Mouse (Mus musculus) cerebellum, adult 11 months (tissue): ENCODE measurements around the gene Ttc28.
"Not testable (repeated sequence)": the region's sequence is repeated elsewhere in the genome, so short reads cannot be mapped to it uniquely, and the experiment has no call there.

Source experiments
- DNase-seq: peaks from one replicate; pipeline ENCODE4 v3.0.0; 2022

Gene Ttc28

DNA sequence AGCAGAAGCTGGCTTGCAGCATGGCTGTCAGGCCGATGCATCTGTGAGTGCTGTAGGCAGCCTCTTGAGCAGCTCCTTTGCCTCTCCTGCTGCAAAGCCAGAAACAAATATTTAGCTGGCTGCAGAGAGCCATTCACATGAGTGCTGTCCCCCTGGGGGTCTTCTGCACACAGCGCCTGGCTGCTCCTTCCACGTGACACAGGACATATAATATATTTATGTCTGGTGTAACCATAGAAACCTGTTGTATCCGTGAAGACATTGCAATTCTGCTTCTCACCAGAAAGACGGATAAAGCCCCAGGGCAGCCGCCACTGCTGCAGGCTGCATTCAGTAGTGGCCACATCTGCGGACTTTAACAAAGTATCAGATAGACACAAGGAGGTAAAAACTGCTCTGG lies 376.6 kb downstream of the Ttc28 start:
- DNase-seq, result no peak

DNA sequence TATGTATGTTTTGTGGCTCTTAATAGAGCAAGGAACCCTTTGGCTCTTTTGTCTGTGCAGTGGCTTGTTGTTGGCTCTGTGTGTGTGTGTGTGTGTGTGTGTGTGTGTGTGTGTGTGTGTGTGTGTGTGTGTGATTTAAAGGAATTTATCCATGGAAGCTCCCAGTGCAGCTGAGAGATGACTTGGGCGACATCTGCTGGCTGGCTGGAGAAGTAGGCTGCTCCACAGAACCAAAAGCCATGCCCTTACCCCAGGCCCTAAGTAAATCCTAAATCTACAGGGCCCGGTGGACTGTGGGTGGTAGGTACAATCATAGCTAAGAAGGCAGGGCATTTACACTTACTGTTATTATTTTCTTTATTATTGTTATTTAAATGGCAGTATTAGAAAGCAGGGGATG lies 377.5 kb downstream of the Ttc28 start:
- DNase-seq, result peak; percentile 61

DNA sequence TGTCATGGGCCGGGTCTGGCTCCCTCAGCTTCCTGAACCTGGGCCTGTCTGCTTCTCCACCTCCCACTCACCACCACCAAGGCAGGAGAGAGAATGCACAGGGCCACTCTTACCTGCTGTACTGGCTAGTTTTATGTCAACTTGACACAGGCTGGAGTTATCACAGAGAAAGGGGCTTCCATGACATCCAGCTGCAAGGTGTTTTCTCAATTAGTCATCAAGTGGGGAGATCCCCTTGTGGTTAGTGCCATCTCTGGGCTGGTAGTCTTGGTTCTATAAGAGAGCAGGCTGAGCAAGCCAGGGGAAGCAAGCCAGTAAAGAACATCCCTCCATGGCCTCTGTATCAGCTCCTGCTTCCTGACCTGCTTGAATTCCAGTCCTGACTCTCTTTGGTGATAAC lies 381.6 kb downstream of the Ttc28 start:
- DNase-seq, result not testable (repeated sequence)

DNA sequence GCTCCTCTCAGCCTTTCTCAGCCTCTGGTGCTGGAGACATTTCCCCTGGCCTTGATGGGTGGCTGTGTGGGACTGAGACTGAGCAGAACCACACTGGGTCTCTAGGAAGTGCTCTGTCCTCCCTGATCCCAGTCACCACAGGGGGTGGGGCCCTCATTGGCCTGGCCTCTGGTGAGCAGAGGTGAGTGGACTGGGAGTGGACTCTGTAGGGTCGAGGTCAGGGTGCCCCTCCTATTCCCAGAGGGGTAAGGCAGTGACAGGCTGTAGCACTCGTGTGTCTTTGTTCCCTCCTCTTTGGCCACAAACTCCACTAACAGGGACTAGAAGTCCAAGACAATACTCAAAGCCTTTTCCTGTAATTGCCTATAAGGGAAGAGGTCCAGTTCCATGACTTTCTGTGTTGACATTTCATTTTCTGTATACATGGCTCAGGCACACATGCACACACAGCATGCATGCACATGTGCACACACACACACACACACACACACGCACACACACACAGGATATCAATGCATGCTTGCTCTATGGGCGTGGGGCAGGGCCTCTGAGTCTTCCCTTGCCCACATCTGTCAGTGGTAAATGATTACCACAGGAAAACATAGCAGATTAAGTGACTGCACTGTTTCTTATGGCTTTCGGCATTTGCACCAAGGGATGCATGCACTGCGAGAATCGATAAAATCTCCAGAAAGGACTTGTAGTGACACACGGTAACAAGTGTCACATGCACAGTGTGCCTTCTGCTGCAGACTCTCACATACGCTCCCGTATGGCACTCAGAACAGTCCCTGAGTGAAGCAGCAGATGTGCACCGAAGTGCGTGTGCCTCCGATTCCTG lies 382.4 kb downstream of the Ttc28 start:
- DNase-seq, result no peak

DNA sequence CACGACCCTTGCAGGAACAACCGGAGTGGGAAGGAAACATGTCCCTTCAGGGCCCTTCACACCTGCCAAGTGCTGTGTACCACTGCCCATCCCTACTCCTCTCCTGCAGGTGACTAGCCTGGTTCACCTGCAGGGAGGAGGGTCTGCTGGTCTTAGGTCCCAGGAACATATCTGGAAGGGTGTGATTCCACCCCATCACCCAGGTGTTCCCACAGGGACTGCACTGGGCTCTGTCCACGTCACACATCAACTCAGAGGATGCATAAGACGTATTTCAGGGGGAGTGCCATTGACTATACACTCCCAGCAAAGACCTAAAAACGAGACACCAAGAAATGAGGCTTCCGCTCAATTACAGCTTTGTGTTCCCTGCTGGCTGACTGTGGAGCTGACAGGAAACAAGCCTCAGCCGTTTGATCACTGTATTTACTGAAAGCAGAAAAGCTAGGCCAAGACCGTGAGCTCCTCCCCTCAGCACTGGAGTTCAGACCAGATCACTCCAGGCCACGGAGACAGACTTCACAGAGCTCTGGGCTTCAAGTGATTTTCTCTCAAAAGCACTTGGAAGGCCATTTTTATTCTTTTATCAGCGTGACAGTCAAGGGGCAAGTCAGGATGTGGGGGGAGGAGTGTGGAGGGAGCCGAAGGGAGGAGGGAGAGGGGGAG lies 383.1 kb downstream of the Ttc28 start:
- DNase-seq, result no peak

DNA sequence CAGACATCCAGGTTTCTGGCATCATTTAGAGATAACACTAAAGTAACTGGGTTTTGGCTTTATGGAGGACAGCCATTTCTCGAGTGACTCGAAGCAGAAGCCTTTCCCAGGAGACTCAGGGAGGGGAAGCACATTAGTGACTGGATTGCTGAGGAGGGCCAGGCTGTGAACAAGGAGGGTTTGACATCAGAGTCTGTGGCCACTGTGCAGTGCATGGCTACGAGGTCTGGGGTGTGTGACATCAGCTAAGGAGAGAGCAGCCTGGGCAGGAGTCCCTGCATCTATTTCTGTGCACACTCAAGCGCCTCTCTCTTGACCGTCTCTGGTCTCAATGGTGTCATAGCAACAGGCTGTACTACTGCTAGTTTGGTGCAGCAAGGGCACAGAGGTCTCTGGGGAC lies 383.8 kb downstream of the Ttc28 start:
- no peak for DNase-seq

DNA sequence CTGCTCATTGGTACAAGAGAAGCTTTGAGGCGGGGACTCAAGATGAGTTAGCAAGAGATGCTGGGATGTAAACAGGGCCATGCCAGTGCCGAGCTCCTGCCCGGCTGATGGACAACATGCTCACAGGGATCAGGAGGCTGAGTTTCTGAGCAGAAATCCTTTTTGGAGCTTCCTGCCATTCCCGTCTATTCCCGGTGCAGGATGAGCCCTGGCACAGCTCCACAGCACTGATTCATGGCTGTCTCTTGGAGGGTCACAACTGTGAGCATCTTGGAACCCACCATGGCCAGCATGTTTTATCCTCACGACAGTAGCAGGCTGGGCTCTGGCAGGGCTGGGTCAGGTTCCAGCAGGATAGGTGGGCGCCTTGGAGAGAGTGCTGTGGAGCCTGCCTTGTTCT lies 384.9 kb downstream of the Ttc28 start:
- no peak for DNase-seq

DNA sequence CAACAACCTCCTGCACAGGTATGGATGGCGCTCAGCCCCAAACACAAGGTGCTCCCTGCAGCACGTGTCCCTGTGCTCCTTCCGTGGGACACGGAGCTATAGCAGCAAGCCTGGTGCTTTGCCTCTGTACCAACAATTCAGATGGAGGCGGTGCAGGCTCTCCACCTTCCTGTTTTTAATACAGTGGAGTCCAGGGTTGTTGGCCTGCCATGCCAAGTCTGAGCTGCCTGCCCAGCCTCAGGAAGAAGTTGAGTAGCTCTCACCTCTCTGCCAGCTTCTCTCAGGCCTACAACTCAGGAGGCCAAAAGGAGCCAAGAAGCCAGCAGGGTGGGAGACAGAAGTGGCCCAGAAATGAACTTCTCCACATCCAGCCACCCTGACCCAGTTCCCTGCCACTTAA lies 387.1 kb downstream of the Ttc28 start:
- no peak for DNase-seq

DNA sequence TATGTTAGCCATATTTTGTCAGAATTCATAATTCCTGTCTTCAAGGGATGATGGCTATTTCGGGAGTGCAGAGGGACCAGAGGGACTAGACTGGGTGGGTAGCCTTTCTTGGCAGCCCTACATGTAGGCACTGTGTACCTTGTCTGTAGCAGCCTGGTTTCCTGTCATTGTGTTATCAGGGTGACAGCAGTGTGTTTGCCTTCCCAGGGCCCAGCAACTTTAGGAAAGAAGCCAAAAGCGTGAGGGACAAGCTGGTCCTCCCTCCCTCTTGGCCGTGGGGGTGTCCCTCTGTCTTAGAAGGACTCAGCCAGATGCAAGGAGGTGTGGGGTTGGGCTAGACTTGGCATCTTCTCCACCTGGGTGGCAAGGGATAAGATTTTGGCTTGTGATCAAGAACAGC lies 387.5 kb downstream of the Ttc28 start:
- no peak for DNase-seq

DNA sequence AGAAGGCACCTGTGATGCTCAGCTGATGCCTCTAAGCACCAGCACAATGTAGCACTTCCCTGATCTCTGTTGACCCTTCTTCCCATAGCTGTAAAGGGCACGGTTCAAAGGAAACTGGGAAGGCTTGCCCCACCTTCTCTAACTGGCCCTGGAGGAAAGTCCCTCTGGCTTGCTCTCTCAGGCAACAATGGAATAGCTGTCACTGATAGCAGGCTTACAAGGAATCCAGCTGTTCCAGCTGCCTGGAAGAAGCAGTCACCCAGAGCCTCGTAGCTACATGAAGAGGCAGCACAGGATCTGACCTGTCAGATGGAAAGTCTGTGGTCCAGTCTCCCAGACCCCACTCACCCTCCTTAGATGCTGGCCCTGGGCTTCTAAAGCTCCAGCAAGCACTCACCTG lies 389.2 kb downstream of the Ttc28 start:
- no peak for DNase-seq

DNA sequence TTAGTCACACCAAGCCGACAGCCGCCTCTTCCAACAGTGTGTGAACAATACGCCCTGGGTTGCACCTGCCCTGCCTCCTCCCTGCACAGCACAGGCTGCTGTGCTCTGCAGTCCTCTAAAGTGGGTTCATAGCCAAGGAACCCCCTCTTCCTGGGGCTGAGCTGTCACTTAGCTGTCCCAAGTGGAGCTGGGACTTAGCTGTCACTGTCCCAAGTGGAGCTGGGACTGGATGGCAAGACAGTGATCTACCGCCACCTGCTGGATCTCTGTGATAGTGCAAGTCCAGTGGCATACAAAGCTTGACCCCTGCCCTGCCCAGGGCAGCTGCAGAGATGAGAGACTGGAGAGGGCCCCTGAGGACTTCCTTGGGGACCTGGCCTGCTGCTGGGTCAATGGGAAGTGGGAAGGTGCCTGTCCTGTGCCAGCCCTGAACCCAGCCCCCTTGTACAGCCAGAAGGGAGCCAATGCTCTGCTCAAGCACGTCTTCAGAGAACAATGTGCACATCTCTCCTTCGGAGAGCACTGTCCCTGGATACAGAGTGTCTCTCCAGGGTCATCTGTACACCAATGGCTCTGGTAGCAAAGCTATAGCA lies 390.1 kb downstream of the Ttc28 start:
- DNase-seq, result peak; percentile 66

DNA sequence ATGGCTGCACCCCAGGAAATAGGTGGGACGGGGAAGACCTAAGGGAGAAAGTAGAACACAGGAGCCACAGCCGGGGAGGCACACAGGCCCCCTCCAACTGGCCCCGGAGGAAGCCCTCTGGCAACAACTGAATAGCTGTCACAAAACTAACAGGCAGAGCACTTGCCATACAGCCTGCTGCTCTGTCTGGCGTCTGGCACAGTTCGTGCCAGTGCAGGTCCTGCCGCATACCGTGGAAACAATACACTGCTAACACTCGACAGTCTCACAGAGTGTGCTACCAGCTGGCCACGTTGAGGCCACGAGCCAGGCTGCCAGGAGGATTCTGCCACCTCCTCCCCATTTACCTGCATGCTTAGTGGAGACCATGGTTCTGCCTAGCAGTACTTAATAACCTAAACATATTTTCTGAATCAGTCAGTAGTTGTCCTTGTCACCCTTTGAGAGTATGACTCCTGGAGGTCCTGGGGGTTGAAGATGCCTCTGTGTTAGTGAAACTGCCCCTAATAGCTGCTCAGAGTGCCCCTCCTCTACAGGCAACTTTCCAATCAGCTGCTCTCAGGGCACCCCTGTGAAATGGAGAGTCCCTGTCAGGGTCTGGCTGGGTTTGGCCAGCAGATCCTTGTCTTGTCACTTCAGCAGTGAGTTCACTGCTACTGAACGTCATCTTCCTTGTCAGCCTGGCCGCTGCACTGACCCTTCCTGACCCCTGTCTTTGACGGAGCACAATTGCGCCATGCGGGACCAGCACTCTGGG lies 390.8 kb downstream of the Ttc28 start:
- DNase-seq, result no peak

DNA sequence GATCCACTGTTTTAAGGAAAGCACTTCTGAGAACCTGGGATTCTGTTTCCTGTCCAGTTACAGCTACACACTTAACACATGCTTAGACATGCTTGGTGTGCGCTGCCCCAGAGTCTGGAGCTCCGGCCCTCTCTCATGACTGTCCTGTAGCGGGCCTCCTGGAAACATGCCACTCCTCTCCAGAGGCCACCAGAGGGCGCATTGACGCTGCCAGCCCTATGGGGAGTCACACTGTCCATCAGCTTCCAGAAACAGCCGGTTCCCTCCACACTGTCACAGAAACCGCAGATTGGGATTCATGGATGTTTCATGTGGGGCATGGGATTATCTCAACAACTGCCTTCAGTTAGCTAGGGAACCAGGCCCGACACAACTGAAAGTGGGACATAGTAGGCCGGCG lies 394.0 kb downstream of the Ttc28 start:
- DNase-seq, result peak; percentile 75

DNA sequence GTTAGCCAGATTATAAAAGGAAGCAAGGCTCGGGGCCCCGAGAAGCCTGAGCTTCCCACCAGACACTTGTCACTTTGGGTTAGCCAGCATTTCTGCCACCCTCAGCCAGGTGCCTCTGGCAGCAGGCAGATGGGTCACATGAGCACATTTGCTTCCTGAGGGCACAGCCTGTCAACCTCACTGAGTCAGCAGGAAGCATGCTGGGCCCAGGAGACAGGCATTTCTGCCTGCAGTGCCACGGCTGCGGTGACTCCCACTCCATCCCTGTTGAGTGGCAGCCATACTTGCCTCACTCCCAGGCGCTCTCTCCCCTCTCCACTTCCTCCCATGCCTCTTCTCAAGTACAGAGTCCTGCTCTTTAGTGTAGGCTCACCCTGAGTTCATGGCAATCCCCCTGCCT lies 395.3 kb downstream of the Ttc28 start:
- no peak for DNase-seq

DNA sequence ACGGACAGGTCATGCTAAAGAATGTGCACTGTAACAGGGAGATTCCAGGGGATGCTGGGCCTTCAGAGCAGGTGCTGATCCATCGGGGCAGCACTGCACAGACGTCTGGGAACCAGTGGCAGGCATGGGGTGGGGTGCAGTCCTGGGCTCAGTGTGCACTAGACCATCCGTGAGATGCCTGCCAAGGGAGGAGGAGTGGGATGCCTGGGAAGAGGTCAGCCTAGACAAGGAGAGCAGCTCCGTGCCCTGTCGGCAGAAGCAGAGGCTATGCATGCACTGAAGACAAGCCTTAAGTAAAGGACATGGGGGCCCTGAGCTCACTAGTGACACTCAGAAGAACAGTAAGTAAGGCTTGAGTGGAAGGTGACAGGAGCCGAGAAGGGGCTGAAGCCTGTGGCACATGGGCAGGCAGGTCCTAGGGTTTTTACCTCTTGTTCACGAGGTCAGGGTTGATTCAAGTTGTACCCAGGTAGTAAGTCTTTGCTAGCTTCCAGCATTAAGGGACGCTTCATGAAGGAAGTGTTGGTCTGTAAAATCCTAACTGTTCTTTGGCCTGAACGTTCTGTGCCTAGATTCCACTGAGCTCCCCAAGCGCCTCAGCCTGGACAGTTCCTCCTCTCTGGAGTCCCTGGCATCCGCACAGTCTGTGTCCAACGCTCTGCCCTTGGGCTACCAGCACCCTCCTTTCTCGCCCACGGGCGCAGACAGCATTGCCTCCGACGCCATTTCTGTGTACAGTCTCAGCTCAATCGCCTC lies 405.0 kb downstream of the Ttc28 start:
- no peak for DNase-seq

DNA sequence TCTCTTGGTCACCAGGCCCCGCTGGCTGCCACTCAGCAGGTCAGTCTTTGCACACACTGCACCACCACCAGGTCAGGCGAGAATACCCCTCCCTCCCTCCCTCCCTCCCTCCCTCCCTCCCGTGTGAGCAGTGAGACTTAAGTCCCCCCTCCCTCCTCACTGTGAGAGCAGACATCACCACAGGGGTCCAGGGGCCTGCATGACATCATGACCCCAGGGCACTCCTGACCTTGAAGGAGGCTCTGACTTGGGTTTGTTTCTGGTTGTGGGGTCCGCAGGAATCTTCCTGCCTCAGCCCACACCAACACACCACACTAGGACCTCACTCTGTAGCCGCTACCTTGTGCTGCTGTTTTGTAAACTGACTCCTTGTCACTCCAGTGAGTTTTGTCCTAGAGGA lies 408.0 kb downstream of the Ttc28 start:
- DNase-seq, result no peak

DNA sequence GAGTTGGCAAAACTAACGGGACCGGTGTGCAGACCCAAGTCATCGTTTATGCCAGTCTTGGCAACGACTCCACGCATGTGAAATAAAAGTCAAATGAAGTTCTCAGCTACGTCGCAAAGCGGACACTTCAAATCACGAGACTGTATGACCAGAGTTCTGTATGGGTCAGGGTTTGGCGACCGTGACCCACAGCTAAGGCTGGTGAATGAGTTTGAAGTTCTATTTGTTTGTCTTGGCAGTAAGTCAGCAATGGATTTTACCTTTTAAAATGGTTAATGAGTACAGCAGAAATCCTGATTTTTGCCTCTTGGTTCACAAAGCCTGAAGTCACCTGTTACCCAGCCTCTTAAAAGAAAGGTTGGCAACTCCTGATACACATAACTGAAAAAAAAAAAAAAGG lies 408.9 kb downstream of the Ttc28 start:
- DNase-seq, result no peak

DNA sequence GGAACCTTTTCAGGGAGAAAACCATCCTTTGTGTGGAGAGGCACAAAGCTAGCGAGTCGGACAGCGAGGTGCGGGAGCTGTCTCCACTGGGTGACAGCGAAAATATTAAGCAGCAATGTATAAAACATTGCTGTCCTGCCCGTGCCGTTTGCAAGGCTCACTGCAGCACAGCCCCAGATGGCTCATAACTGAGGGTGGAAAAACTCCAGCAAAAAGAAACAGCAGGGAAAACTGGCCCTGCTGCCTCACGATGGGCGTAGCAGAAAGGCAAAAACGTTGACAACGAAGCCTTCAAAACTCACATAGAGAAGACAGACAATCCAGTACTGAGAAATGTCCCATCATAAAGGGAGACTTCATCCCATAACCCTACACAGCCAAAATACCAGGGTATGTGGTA lies 410.5 kb downstream of the Ttc28 start:
- DNase-seq, result no peak

DNA sequence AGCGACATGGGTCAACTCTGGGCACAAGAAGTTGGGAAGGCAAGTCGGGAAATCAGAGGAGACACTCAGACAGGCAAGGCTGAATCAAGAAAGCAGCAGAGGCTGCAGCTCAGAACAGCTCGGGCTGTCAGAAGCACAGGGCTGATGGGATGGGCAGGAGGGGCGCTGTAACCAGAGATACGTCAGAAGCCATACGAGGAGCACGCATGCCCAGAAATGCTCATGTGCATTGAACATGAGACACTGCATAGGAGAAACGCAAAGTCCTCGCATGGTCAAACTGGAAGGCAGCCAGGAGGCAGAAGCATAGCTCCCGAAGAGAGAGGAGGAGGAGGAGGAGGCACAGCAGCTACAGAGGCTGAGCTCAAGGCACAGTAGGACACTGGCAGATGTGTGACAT lies 412.0 kb downstream of the Ttc28 start:
- DNase-seq, result no peak

DNA sequence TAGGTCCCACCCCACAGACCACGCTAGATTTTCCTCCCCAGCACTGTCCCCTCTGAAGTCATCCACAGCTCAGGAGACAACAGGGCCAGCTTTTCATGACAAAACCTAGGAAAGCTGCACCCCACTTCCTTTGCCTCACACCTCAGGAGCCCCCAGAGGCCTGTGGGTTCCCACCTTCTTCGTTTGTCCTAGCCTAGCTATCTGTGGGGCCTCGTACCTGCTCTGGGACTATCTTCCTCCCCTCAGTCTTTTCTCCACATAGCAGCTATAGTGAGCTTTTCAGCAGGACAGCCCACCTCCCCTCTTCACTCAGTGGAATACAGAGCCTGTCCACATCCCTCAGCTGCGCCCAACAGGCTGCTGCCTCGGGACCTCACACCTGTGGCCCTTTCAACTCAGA lies 418.2 kb downstream of the Ttc28 start:
- no peak for DNase-seq

DNA sequence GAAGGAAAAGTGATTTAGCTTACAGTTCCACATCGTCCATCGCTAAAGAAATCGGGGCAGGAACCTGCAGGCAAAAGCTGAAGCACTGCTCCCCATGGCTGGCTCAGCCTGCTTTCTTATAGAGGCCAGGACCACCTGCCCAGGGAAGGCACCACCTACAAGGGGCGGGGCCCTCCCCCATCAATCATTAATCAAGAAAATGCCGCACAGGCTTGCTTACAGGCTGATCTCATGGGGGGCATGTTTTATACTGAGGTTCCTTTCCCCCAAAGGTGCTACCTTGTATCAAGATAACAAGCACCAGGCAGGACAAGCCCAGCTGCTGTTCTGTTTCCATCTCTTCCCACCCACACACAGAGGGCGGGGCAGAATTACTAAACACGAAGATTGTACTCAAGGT lies 419.1 kb downstream of the Ttc28 start:
- DNase-seq, result no peak

DNA sequence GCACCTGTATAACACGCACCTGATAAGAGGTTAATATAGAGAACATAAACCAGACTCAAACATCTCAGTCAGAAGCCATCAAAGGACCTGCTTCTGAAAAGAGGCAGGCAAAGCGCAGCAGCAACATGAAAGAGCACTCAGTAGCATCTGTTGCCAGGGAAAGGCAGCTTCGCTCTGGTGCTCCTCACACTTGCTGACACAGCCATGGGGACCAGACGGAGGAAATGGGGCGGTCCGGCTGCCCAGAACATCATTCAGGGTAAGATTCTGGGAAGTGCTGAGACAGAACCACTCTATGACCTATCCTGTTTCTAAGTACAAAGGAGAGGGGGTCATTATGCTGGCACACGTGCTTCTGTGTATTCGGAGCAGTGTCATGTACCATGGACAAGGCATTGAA lies 421.2 kb downstream of the Ttc28 start:
- DNase-seq, result no peak

DNA sequence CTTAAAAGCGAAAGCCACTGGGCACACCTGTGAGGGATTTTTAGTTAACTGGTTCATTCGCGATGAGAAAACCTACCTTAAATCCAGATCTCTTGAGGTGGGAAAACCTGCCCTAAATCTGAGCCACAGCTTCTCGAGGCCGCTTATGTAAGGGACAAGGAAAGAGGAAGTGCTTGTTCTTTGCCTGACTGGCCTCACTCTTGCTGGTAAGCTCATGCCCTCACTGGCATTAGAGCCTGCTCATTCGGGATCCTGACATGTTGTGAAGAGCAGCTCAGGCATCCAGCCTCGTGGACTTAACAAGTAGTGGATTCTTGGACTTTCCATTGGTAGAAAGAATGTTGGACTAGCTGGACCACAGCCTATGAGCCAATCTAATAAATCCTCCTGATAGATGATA lies 422.1 kb downstream of the Ttc28 start:
- DNase-seq, result no peak
